Mouse (Mus musculus): ENCODE measurements at regions not wholly inside any gene's neighbourhood (a gene's known extent, or its start where the extent isn't known, plus 50 kb on each side); places are given as distances from the start of the nearest gene placed in this dataset.

DNA sequence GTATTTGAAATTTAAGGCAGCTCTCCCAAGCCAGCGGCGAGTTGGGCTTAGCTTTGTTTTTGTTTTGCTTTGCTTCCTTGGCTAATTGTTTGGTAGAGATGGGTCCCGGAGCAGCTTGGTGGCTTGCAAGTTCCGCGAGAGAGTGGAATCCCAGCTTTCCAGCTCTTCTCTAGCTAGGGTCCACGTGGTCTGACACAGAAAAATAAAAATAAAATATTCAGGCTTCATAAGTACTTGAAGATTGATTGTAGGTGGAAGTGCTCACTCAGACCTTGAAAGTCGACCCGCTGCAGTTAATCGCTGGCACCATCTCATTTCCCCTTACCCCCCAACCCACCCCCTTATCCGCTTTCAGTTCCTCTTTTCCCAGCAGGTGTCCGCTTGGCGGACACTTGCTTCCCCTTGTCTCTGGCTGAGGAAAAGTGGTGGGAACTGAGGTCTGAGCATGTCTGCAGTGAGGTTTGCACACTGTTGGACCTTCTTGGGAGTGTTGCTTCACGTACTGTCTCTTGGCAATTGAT is 198.5 kb downstream of the Dusp6 start:
- DNase-seq, result peak; percentile 59

DNA sequence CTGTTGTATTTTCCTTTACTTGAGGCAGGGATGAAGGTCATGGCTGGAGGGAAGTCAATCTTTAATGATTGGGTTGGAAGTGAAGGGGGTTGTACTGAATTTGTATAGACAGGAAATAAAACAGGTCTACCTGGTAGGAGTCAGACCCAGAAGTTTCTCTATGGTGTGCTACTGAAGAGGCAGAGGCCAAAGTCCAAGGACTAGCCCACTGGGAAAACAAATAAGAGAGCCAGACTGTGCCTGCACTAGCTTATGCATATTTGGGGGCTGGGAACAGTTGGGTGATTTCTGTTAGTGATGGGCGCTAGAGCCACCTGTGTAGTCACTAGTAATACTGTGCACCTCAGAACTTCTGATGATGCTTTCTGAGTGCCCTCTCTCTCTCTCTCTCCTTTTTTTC is 203.7 kb downstream of the Dusp6 start:
- DNase-seq, result no peak

- DNase-seq, result peak; percentile 31
Observed at GRCm38 (mm10) chr10:99467319-99467842, 204.3 kb downstream of the Dusp6 start.

GRCm38 (mm10) chr10:99468971-99469370 is 205.9 kb downstream of the Dusp6 start:
- no peak for DNase-seq

GRCm38 (mm10) chr10:99471832-99472497 is 208.9 kb downstream of the Dusp6 start:
- no peak for DNase-seq

DNA sequence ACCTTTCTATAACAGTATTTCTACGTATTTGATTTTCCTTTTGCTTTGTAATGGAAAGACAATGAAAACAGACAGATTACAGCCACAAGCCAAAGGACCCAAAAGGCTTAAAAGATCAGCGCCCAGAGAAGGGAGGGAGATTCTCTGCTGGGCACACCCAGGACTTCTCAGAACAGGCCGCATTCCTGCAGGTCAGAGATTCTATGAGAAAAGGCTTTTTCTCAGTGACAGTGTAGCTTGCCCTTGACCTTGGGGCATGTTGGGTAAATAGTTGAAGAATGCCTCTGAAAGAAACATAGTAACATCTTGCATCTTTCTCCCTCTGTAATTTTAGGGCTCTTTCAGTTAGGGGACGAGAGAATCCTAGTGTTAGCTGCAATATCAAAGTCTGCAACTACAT is 209.8 kb downstream of the Dusp6 start:
- DNase-seq, result no peak

- no peak for DNase-seq
Observed at GRCm38 (mm10) chr10:99473758-99474157, 210.7 kb downstream of the Dusp6 start.

DNA sequence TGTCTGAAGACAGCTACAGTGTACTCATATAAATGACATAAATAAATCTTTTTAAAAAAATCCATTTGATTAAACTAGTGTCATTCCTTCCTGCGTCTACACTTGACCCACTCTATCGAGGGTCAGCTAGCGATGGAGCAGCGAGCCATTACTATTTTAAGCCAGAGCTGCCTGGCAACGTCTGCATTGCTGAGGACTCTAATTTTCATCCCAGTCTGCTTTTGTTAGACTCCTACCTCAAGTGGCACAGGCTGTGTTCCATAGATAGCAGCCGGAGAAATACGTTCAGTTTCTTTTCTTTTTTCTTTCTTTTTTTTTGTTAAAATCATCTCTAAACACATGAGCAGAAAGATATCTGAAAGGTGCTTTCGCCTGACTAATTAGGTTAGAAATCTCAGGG is 211.5 kb downstream of the Dusp6 start:
- no peak for DNase-seq

- no peak for DNase-seq
Observed at GRCm38 (mm10) chr10:99476214-99476613, 213.2 kb downstream of the Dusp6 start.

DNA sequence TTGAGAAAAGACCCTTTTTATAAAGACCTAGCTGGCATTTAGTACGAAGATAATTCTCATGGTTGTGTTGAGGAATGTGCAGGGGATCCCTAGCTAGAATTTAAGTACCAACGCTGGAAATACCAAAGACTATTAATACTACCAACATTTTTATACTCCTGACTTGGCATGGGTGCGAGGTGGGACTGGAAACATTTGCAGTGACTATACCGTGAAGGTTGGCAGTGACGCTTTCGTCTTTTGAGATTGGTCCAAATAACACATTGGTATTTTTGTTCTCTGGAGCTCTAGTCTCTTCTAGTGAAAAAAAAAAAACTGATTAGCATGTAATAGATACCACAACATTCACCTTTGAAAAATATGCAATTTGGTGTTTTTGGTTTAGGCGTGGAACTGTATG is 213.7 kb downstream of the Dusp6 start:
- no peak for DNase-seq

DNA sequence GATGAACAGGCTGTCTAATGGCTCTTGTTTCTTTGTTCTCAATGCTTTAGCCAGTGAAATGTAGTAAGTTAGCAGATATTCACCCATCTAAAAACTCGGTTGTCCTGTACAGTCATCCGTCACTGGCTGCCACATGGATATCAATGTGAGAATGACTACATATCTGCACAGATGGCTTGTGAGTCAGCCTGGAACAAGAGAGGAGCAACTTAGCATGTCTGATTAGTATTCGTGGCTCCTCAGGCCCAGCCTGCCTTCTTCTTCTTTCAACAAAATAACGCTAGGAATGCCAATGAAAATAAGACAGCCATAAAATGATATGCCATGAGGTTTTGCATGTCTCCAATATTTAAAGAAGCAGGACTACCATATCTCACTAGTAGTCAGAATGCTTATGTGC is 217.5 kb downstream of the Dusp6 start:
- DNase-seq, result no peak

GRCm38 (mm10) chr10:99482009-99482408 is 219.0 kb downstream of the Dusp6 start:
- no peak for DNase-seq

DNA sequence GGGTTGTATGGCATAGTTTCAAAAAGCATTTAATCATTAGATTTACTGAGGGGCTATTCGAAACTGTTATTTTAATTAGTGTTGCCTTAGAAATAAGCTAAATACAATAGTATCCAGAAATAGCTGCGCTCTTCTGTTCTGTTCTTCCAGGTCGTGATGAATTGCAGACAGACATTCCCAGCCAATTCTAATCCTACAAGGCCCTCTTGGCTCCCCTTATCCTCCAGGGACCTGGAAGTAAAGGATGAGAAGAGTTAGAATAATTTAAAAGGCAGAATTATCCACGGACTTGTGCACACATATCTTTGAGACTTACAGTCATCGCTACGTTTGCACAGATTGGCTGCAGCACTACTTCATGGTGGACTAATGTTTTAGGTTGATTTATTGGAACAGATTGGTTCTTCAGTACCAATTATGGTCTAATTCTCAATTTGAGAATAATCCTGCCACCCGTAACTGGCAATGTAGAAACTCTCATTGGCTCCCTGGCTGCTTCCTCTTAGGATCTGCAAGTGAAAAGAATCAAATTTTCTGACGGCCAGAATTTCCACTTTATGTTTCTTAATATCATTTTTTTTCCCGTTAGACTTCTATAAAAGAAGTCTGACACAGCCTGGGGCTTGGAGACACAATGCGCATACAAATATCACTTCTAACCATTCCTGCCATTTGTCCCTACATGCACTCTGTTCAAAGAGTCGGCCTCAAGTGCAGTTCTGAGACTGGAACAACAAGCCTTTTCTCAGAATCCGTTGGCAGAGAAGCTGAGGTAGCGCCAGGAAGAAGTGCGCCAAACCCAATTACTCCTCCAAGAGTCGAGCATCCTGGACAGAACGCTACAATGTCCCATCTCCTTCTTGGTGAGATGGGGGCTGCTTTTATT is 225.4 kb downstream of the Dusp6 start:
- no peak for DNase-seq

DNA sequence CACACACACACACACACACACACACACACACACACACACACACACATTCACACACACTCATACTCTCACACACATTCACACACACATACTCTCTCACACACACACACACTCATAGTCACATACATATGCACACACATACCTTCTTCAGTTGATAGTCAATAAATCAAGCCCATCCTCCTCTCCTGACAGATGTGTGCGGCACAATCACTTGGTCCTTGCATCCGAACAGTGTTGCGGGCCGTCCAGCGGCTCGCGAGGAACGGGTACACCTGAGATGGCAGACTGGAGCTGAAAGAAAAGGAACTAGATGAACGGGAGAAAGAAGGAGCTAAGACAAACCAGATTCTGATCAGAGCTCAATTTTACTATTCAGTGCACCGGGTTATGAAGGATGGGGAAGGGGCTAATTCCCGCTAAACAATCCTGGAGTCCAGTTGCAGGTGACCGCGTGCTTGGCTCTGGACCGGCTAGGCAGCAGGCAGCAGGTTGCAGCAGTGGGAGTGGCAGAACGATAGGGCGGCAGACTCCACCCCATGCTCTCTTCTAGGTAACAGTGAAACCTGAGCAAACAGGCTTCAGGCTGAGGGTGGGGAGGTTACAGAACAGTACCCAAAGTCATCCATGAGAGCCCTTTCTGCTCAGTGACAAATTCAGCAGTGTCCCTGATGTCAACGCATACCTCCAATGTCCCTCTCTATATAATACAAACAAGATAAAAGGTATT is 247.8 kb downstream of the Csl start:
- DNase-seq, result no peak

GRCm38 (mm10) chr10:99517944-99518343 is 241.5 kb downstream of the Csl start:
- DNase-seq, result no peak

- no peak for DNase-seq
Observed at GRCm38 (mm10) chr10:99519479-99519878, 240.0 kb downstream of the Csl start.

DNA sequence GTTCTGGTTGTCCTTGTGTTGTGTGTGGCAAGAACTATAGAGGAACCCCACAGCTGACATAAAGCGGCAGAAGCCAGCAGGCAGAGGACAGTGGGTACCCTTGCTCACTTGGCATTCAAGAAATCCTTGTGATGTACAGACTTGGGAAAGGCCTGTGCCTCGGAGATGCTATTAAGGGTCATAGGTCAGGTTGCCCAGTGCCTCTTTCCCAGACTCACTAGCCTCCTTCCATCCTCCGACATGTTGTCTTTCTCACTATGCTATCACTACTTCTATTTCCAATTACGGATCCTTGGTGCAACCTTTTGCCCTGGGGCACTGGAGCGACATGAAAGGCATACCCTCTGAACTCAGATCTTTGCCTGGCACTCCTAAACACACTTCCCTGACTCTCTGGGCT is 235.6 kb downstream of the Csl start:
- no peak for DNase-seq

DNA sequence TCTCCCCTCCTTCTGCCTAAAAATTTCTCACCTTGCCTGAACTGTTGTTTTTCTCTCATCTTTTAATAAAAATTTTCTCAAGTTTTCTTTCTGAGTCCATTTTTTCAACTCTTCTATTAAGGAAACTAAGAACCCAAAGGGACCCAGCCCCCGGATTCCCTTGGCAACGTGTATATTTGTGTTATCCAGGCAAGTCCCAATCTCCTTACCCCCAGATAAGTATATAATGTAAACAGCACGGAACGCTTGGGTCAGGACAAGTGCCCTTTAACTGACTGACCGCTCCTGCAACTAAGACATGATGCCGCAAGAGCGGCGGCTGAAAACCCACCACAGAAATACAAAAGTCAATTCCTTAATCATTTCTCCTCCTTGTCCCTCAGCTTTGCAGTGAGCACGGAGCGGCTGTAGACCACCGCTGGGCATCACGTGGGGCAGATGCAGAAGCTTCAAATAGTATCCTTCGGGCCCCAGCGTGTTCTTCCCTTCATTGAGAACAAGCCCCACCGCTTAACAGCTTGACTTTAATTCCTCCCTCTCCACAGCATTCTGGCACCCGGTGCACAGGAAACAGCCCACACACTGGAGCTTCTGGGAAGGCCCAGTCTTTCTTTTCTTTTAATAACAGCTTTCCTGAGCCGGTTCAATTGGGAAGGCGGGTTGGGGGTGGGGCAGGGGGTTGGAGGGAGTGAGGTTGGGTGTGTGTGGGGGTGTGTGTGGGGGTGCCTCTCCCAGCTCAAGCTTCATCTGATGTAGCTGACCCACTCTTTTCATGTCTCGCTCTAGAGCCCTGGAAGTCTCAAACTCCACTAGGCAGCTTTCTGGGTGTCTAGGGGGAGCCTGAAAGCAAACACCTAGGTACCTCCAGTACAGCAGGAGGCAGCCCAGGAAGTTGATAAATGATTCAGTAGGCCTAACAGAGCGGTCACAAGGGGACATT is 234.9 kb downstream of the Csl start:
- DNase-seq, result no peak

DNA sequence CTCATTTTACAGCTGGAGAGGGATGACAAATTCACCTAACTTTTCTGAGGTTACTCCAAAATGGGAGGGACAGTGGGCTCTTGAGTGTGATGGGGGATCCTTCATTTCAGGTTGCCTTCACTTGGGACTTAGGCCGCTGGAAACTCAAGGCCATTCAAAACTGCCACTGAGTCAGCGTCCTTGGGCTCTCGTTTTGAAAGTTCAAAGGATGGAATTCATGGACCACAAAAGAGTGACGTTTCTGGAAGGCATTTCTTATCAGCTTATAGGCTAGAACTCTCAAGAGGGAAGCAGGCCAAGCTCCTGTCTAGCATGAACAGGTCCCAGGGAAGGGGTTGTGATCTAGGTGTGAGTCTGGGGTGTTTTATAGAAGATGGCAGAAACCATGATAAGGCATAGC is 233.3 kb downstream of the Csl start:
- peak; percentile 78 for DNase-seq

DNA sequence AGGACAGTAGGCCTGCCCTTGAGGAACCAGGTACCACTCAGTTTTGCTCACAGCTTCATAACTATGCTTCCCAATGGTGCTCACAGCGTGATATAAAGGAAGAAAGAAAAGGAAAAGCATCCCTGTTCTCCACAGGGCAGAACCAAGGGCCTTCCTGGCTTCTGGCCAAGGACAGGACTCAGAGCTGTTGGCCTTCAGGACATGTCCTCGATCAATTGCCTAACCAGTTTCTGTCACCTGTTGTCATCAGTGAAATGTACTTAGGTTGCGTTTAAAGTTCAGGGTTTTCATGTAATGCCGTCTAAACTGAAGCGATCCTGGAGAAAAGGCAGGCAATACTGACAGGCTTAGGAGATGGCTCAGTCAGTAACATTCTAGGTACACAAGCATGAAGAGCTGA is 232.9 kb downstream of the Csl start:
- peak; percentile 77 for DNase-seq

DNA sequence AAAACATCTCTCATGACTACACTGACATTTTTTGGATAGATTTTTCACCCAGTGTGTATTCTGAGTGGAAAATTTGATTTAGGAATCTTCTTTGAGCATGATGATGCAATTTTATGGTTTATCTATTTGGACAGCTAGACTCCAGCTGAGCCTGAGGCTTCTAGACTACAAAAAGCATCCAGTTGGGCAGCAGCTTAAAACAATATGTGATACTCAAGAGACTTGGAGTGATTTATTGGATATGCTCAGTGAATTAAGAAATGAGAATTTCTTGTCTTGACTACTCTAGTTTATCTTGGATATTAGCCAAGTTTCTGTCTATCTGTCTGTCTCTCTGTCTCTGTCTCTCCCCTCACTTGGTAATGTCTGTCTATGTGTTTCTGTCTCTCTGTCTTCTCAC is 228.4 kb downstream of the Csl start:
- no peak for DNase-seq
